Mouse (Mus musculus): ENCODE data around the gene Lmbrd2. TPM values are rescaled to one million over a fixed set of nuclear protein-coding genes. Genes with fewer than 3 reads are reported as not detected.
"Not testable (repeated sequence)": the region's sequence is repeated elsewhere in the genome, so short reads cannot be mapped to it uniquely, and the experiment has no call there.

Gene Lmbrd2
- total RNA-seq, 2 experiments from 2014 or later = 13.1 to 14.0 TPM

GRCm38 (mm10) chr15:9132693-9133443 is 7.5 kb upstream of the Lmbrd2 start:
- peak in 1 of 2 experiments; percentile 24 for DNase-seq

- DNase-seq = peak; percentile 35 to 42
Measured at GRCm38 (mm10) chr15:9134891-9135507, 5.4 kb upstream of the Lmbrd2 start.

GRCm38 (mm10) chr15:9139447-9139846 is 903 bp upstream of the Lmbrd2 start:
- DNase-seq = no peak

- no peak for DNase-seq
Measured at GRCm38 (mm10) chr15:9140684-9141171, 378 bp downstream of the Lmbrd2 start.

GRCm38 (mm10) chr15:9155325-9155724 is 15.0 kb downstream of the Lmbrd2 start, which contains the start of gene Skp2:
Skp2 (minus strand) TSS chr15:9155425.
- no peak for DNase-seq

GRCm38 (mm10) chr15:9162557-9163070 is 22.3 kb downstream of the Lmbrd2 start:
- no peak for DNase-seq

- DNase-seq = no peak
Measured at GRCm38 (mm10) chr15:9164125-9164524, 23.8 kb downstream of the Lmbrd2 start.

GRCm38 (mm10) chr15:9177038-9177437 is 36.7 kb downstream of the Lmbrd2 start:
- no peak for DNase-seq

GRCm38 (mm10) chr15:9183995-9184394 is 43.6 kb downstream of the Lmbrd2 start:
- DNase-seq = no peak

- no peak for DNase-seq
Measured at GRCm38 (mm10) chr15:9189796-9190195, 49.4 kb downstream of the Lmbrd2 start.

- DNase-seq = not testable (repeated sequence)
Measured at GRCm38 (mm10) chr15:9192685-9193084, 52.3 kb downstream of the Lmbrd2 start.

- no peak for DNase-seq
Measured at GRCm38 (mm10) chr15:9198421-9198820, 58.1 kb downstream of the Lmbrd2 start.

GRCm38 (mm10) chr15:9211891-9212290 is 71.5 kb downstream of the Lmbrd2 start:
- no peak for DNase-seq

- DNase-seq = not testable (repeated sequence)
Measured at GRCm38 (mm10) chr15:9213026-9213425, 72.7 kb downstream of the Lmbrd2 start.

GRCm38 (mm10) chr15:9213431-9213830 is 73.1 kb downstream of the Lmbrd2 start:
- not testable (repeated sequence) for DNase-seq

GRCm38 (mm10) chr15:9216446-9216845 is 76.1 kb downstream of the Lmbrd2 start:
- DNase-seq = no peak

- not testable (repeated sequence) for DNase-seq
Measured at GRCm38 (mm10) chr15:9230917-9231316, 90.6 kb downstream of the Lmbrd2 start.

- no peak for DNase-seq
Measured at GRCm38 (mm10) chr15:9246345-9246744, 106.0 kb downstream of the Lmbrd2 start.

Other genes starting within 250 kb of the Lmbrd2 start
- gene Ranbp3l, start 172.6 kb upstream of the Lmbrd2 start, total RNA-seq (2021) = not detected
- 10 to 100 TPM; 59.8 to 66.2 TPM for gene Nadk2, start 69.3 kb upstream of the Lmbrd2 start, total RNA-seq (2021)
- gene Skp2, start 14.9 kb downstream of the Lmbrd2 start, total RNA-seq (2021) = under 1 TPM; 0.59 to 0.69 TPM
- gene Ugt3a1, start 136.3 kb downstream of the Lmbrd2 start, total RNA-seq (2021) = not detected
- not detected for gene Ugt3a2, start 195.0 kb downstream of the Lmbrd2 start, total RNA-seq (2021)